Mouse (Mus musculus) Patski (cell line): ENCODE measurements at regions not wholly inside any gene's neighbourhood (a gene's known extent, or its start where the extent isn't known, plus 50 kb on each side); places are given as distances from the start of the nearest gene placed in this dataset.

Experiments used
- ATAC-seq: fragments of 100-300 bp; one replicate; pipeline ENCODE4 v1.8.0; 2021
- CTCF ChIA-PET: fragments of 350-600 bp; sonication (Branson Sonifier 250); formaldehyde crosslinking; loops from one replicate; lab custom pipeline; 2022; ENCODE audit warnings: inconsistent platforms; lab: Charles Lee
- POLR2A ChIA-PET: fragments of 350-600 bp; sonication (Branson Sonifier 250); formaldehyde crosslinking; loops from one replicate; lab custom pipeline; 2022; ENCODE audit warnings: antibody characterized with exemption, inconsistent platforms; lab: Charles Lee
- DNase-seq: peaks from one replicate; pipeline ENCODE4 v3.0.0-alpha.2; 2011; ENCODE audit warnings: low read depth, low spot score
- H3K27me3 ChIP-seq: fragments of 371-371 bp; one replicate; pipeline ENCODE4 v1.5.1; 2021
- CTCF ChIP-seq: fragments of 100-300 bp; IDR thresholded peaks from one replicate; pipeline ENCODE4 v1.5.1; 2021
- in situ Hi-C: fragments of 300-500 bp; cut with MboI; formaldehyde crosslinking; loops from 3 replicates; pipeline ENCODE4 v1.11.1; 2018; ENCODE audit warnings: low pct_unique_long_range_greater_than_20kb, mixed read lengths

GRCm38 (mm10) chr15:16314606-16315005 is 413.9 kb upstream of the Cdh9 start:
- ChIA-PET POLR2A (no interaction called here), CTCF (no interaction called here)
- no peak for DNase-seq
- ATAC-seq, result no peak
- in situ Hi-C loops, result no loop called here
- H3K27me3 ChIP-seq, result no peaks in the 10 kb centered on the region
- TF ChIP-seq CTCF, result no peak

- CTCF ChIA-PET, result no interaction called here
- no peak for TF ChIP-seq CTCF
- no peak for DNase-seq
- in situ Hi-C loops, result no loop called here
- POLR2A ChIA-PET, result no interaction called here
- H3K27me3 ChIP-seq, result no peaks in the 10 kb centered on the region
- ATAC-seq, result no peak
Measured at GRCm38 (mm10) chr15:16315085-16315484, 413.5 kb upstream of the Cdh9 start.

GRCm38 (mm10) chr15:16326327-16326726 is 402.2 kb upstream of the Cdh9 start:
- no peak for DNase-seq
- no peak for TF ChIP-seq CTCF
- ChIA-PET CTCF (no interaction called here), POLR2A (no interaction called here)
- ATAC-seq, result no peak
- in situ Hi-C loops, result no loop called here
- H3K27me3 ChIP-seq, result no peaks in the 10 kb centered on the region
